Mouse (Mus musculus) embryonic stem cell, embryonic (primary cell): Measurements from ENCODE around the gene D430041D05Rik.
"Not testable (repeated sequence)": the region's sequence is repeated elsewhere in the genome, so short reads cannot be mapped to it uniquely, and the experiment has no call there.

Experiments
- CTCF ChIA-PET, 4 experiments: fragments of 300-600 bp in 2 of 4; fragments of 350-600 bp in 2 of 4; sonication (Branson Sonifier 250); formaldehyde crosslinking; loops; one replicate each; lab custom pipeline; 2022; ENCODE audit warnings: inconsistent platforms in 2 of 4; lab: Charles Lee
- POLR2A ChIA-PET, 4 experiments: fragments of 300-600 bp in 2 of 4; fragments of 350-600 bp in 2 of 4; sonication (Branson Sonifier 250); formaldehyde crosslinking; loops; one replicate each; lab custom pipeline; 2022; ENCODE audit warnings: antibody characterized with exemption in 4 of 4, inconsistent platforms in 1 of 4; lab: Charles Lee

Gene D430041D05Rik

DNA sequence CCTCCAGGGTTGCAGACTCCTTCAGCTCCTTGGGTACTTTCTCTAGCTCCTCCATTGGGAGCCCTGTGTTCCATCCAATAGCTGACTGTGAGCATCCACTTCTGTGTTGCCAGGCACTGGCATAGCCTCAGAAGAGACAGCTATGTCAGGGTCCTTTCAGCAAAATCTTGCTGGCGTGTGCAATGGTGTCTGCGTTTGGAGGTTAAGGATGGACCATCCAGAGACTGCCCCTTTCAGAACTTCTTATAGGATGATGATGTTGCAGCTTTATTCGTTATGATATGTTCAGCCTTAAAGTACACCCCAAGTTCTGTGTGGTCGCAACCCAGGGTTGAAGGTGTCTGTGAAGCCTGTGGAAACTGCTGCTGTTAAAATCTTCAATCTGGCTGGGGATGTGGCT lies 313.4 kb downstream of the D430041D05Rik start:
- POLR2A ChIA-PET: interaction anchor here in 3 of 4 experiments (1.1 to 3.0 kb wide), 14 partner anchors 8 to 395 kb away, joined by 3 to 68 read pairs (median 6); partner anchors contain the start of genes A930018P22Rik (in 3 of the 3), Cd59b (in 1 of the 3) and Gm10799 (in 1 of the 3)
- CTCF ChIA-PET: not testable (repeated sequence)

- POLR2A ChIA-PET: interaction anchor here in 3 of 4 experiments (0.6 to 3.0 kb wide), 28 partner anchors 8 to 1910 kb away, joined by 3 to 68 read pairs (median 4); partner anchors contain the start of genes A930018P22Rik (in 3 of the 3), Cd59b (in 2 of the 3), Gm10799 (in 2 of the 3) and Cstf3 (in 1 of the 3)
- CTCF ChIA-PET: interaction anchor here in 3 of 4 experiments (0.6 to 1.4 kb wide), 3 partner anchors 26 to 61 kb away, joined by 4 to 6 read pairs (median 4); partner anchors contain the start of gene A930018P22Rik (in 1 of the 3)
These were observed 314.0 kb downstream of the D430041D05Rik start for GRCm38 (mm10) chr2:104096796-104097195.

DNA sequence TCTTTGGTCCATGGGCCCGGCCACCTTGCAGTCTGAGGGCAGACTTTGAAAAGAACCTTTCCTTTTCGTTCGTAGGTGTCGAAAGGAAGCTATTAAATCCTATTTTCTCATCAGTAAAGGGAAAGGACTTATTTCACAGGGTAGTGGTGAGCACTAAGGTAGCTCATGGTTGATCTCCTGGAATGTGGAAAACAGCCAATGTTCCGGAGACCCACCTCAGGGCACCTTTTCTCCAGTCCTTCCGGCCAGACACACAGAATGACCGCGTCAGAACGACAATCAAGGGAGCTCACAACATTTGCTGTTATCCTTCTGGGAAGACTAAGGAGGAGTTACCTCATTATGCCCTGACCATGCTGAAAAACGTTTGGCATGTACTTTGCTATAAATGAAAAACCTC lies 314.6 kb downstream of the D430041D05Rik start:
- ChIA-PET POLR2A (interaction anchor here in 3 of 4 experiments (0.6 to 3.0 kb wide), 32 partner anchors 9 to 1910 kb away, joined by 3 to 68 read pairs (median 4); partner anchors contain the start of genes A930018P22Rik (in 3 of the 3), Cd59b (in 2 of the 3), Cstf3 (in 2 of the 3) and Gm10799 (in 2 of the 3)), CTCF (interaction anchor here in 3 of 4 experiments (0.6 to 1.4 kb wide), 4 partner anchors 26 to 60 kb away, joined by 3 to 6 read pairs (median 4); partner anchors contain the start of gene A930018P22Rik (in 1 of the 3))

DNA sequence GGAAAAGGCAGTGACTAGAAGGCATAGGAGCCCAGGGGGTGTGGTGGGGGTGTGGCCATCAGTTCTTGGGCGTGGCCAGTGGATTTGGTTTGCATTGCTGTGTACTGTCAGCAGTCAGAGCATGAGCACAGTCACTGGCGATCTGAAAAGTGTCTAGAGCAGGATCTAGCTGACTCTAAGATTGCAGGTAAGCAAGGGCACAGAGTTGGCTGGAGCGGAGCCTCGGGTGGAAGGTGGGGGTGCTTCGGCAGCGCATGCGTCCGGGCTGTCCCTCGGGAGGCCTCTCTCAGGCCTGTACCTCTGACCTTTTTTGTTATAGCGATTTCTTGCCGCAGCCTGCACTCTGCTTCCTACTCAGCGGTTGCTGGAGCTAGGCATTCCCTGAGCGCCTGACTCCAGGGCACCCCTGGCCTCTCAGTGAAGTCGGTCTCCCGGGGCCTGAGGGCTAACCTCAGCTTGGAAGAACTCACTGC lies 315.0 kb downstream of the D430041D05Rik start, which contains the start of gene Cd59a:
Cd59a (plus strand) TSS at position 61 of the 473 bp plus-strand sequence.
- CTCF ChIA-PET: interaction anchor here in 2 of 4 experiments (0.6 to 1.4 kb wide), 3 partner anchors 25 to 35 kb away, joined by 3 to 4 read pairs (median 4); partner anchors contain the start of gene A930018P22Rik (in 1 of the 2)
- POLR2A ChIA-PET: interaction anchor here in 3 of 4 experiments (0.6 to 3.0 kb wide), 28 partner anchors 9 to 494 kb away, joined by 3 to 68 read pairs (median 4); partner anchors contain the start of genes A930018P22Rik (in 3 of the 3), Cd59b (in 2 of the 3), Cstf3 (in 2 of the 3) and Gm10799 (in 2 of the 3)

GRCm38 (mm10) chr2:104093305-104093704 lies 317.5 kb downstream of the D430041D05Rik start:
- ChIA-PET CTCF (no interaction called here), POLR2A (no interaction called here)
